Mouse (Mus musculus): ENCODE measurements around the gene Iqsec1. TPM values are rescaled to one million over a fixed set of nuclear protein-coding genes. Genes with fewer than 3 reads are reported as not detected.
A peak's percentile ranks its signal among the peaks of the same experiment; 100 is the strongest.

The Iqsec1 gene
- 24.1 and 28.6 TPM in 2 replicates for polyA plus RNA-seq (2014; fragmentation: Nextera tagmentation; extraction: Ambion mirVana)

DNA sequence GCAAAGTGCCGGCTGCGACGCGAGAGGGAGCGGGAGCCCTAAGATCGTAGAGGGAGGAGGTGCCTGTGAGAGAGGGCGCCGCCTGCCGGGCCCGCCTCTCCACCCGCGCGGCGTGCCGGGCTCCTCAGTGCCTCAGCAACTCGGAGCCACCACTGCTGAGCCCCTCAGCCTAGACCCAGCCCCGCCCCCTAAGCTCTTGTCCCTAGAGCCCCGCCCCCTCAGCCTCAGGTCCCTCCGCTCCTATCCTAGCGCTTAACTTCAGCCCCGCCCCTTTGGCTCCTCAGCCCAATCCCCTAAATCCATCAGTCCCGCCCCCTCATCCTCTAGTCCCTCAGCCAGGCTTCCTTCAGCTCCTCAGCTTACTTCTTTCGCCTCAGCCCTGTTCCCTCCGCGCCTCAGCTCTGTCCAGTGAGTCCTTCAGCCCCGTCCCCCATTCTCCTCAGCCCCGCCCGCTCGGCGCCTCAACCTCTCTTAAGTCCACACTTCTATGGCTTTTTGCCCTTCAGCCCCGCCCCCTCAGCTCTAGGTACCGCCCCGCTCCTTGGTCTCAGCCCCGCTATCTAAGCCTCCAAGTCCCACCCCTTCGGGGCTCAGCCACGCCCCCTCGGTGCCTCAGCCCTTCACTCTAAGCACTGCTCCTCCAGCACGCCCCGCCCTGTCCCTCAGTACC, at the start of gene Iqsec1:
Gene Iqsec1 (minus strand): TSS at position 38 of the 670 bp plus-strand sequence.
- Histone ChIP-seq H3K4me2 (ENCODE audit: low read length) (peak within 1 kb of the TSS; percentile 97), H3K27me3 (ENCODE audit: control insufficient read depth, insufficient read depth, low read length) (no peaks in the 10 kb centered on the region), H3K27ac (replicated peaks in 1 of 2; ENCODE audit: control insufficient read depth in 1 of 2, insufficient read depth in 1 of 2, low read depth in 2 of 2, low read length in 2 of 2) (peak within 1 kb of the TSS; percentile 26 to 77; a peak in 3 of 4 replicates), H3K9me3 (ENCODE audit: control insufficient read depth, low read length) (peaks cover 11% of the 10 kb centered on the region), H3K4me1 (ENCODE audit: control insufficient read depth in 2 of 2, insufficient read depth in 2 of 2, low read length in 2 of 2) (peaks cover 15 to 37% of the 10 kb centered on the region in 2 experiments), H3K9ac (ENCODE audit: low read length) (peak within 1 kb of the TSS; percentile 89), H3K4me3 (ENCODE audit: control insufficient read depth in 1 of 2, insufficient read depth in 1 of 2, low read depth in 1 of 2, low read length in 2 of 2) (peak within 1 kb of the TSS; percentile 77 to 79), H3K36me3 (ENCODE audit: control insufficient read depth, insufficient read depth, low read length) (no peaks in the 10 kb centered on the region)
- ATAC-seq (ENCODE audit: insufficient number of reproducible peaks, insufficient read depth, low FRiP score, low read depth): peak; percentile 92
- WGBS: 2% methylated on average over 23 of the region's 39 CpGs

DNA sequence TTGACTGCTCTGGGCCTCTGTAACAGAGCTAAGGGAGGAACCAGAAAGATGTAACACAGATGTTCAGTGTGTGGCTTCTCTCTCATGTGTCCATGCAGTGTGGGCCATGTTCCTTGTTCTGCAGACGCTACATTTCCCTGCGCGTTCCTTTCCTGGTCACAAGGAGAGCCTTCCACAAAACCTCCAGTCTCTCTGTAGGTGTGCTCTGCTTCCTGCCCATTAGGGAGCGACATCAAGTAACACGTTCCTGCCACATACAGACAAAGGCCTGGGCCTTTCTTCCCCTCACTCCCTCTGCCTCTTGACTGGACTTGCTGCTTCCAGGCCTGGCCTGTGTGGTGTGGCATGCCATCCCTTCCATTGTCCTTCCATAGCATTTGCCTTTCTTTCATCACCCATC, 39.8 kb upstream of the Iqsec1 start:
- no peak for ATAC-seq (ENCODE audit: insufficient number of reproducible peaks, insufficient read depth, low FRiP score, low read depth)
- peaks cover 0 to 2% of the 10 kb centered on the region in 2 experiments; a peak in 1 of 4 replicates for H3K4me1 ChIP-seq (ENCODE audit: control insufficient read depth in 2 of 2, insufficient read depth in 2 of 2, low read length in 2 of 2)
- no peak overlapping the region for H3K4me3 ChIP-seq (ENCODE audit: control insufficient read depth in 1 of 2, insufficient read depth in 1 of 2, low read depth in 1 of 2, low read length in 2 of 2)
- H3K4me2 ChIP-seq (ENCODE audit: low read length): no peak overlapping the region
- no peaks in the 10 kb centered on the region for H3K27me3 ChIP-seq (ENCODE audit: control insufficient read depth, insufficient read depth, low read length)
- 85% methylated on average over 5 of the region's 5 CpGs for WGBS
- H3K27ac ChIP-seq (replicated peaks in 1 of 2; ENCODE audit: control insufficient read depth in 1 of 2, insufficient read depth in 1 of 2, low read depth in 2 of 2, low read length in 2 of 2): no peak overlapping the region
- H3K9ac ChIP-seq (ENCODE audit: low read length): no peak overlapping the region
- peaks cover 21% of the 10 kb centered on the region for H3K36me3 ChIP-seq (ENCODE audit: control insufficient read depth, insufficient read depth, low read length)
- H3K9me3 ChIP-seq (ENCODE audit: control insufficient read depth, low read length): no peaks in the 10 kb centered on the region

DNA sequence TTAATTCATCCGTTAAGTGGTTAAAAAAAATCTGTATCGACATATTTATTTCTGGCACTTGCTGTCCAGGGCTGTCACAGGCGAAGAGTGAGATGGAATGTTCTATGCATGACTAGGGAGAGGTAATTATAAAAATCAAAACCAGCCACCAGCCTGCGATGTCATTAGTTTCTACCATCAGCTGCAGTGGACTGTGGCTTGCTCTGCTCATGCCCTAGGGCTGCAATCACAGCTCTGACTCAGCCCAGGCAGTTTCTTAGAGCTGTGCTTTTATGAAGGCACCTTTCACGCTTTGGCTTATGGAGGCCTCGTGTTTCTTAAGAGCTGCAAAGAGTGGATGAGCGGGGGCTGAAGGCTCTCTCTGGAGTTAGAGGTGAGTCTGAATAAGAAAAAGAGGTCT, 32.3 kb upstream of the Iqsec1 start:
- Histone ChIP-seq H3K36me3 (ENCODE audit: control insufficient read depth, insufficient read depth, low read length) (0 out of 2 replicates have a peak, but pooled peaks cover 3% of the 10 kb centered on the region), H3K4me3 (ENCODE audit: control insufficient read depth in 1 of 2, insufficient read depth in 1 of 2, low read depth in 1 of 2, low read length in 2 of 2) (no peak overlapping the region), H3K9ac (ENCODE audit: low read length) (no peak overlapping the region), H3K4me2 (ENCODE audit: low read length) (no peak overlapping the region), H3K27ac (replicated peaks in 1 of 2; ENCODE audit: control insufficient read depth in 1 of 2, insufficient read depth in 1 of 2, low read depth in 2 of 2, low read length in 2 of 2) (no peak overlapping the region; a peak in 1 of 4 replicates), H3K27me3 (ENCODE audit: control insufficient read depth, insufficient read depth, low read length) (no peaks in the 10 kb centered on the region), H3K9me3 (ENCODE audit: control insufficient read depth, low read length) (no peaks in the 10 kb centered on the region), H3K4me1 (ENCODE audit: control insufficient read depth in 2 of 2, insufficient read depth in 2 of 2, low read length in 2 of 2) (peaks cover 2 to 4% of the 10 kb centered on the region in 2 experiments; a peak in 2 of 4 replicates)
- no peak for ATAC-seq (ENCODE audit: insufficient number of reproducible peaks, insufficient read depth, low FRiP score, low read depth)
- WGBS: 71% methylated on average over 7 of the region's 7 CpGs

DNA sequence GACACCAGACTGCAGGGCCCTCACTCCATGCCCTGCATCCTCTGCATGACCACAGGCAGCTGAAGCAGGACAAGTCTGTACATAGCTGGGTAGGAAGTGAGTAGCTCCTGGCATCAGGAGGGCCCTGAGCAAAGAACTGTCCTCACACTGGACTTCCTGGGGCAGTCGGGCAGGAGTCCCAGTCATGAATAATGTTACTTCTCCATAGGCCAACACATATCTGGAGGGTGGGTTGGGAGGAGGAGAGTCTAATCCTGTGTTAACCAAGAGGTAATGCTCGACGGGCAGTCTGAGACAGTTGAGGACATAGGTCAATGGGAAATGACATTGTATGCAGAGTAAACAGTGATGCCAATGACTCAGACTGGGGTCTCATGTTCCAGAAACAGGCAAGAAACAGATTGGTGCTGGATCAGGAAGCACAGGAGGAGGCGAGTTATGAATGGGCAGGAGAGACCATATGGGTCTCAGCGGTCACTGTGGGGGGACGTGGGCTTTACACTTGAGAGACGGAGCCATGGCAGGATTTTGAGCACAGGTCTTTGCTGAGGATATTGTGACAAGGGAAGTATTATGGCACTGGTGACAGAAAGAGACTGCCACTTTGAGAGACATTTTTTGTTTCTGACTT, 28.2 kb upstream of the Iqsec1 start:
- peaks cover 8 to 11% of the 10 kb centered on the region in 2 experiments for H3K4me1 ChIP-seq (ENCODE audit: control insufficient read depth in 2 of 2, insufficient read depth in 2 of 2, low read length in 2 of 2)
- no peak overlapping the region for H3K4me3 ChIP-seq (ENCODE audit: control insufficient read depth in 1 of 2, insufficient read depth in 1 of 2, low read depth in 1 of 2, low read length in 2 of 2)
- no peak for ATAC-seq (ENCODE audit: insufficient number of reproducible peaks, insufficient read depth, low FRiP score, low read depth)
- H3K27ac ChIP-seq (replicated peaks in 1 of 2; ENCODE audit: control insufficient read depth in 1 of 2, insufficient read depth in 1 of 2, low read depth in 2 of 2, low read length in 2 of 2): no peak overlapping the region
- peaks cover 8% of the 10 kb centered on the region; the same call in 1 of the 2 replicates for H3K36me3 ChIP-seq (ENCODE audit: control insufficient read depth, insufficient read depth, low read length)
- WGBS: 83% methylated on average over 7 of the region's 7 CpGs
- no peak overlapping the region for H3K9ac ChIP-seq (ENCODE audit: low read length)
- H3K4me2 ChIP-seq (ENCODE audit: low read length): no peak overlapping the region
- no peaks in the 10 kb centered on the region for H3K9me3 ChIP-seq (ENCODE audit: control insufficient read depth, low read length)
- H3K27me3 ChIP-seq (ENCODE audit: control insufficient read depth, insufficient read depth, low read length): no peaks in the 10 kb centered on the region

DNA sequence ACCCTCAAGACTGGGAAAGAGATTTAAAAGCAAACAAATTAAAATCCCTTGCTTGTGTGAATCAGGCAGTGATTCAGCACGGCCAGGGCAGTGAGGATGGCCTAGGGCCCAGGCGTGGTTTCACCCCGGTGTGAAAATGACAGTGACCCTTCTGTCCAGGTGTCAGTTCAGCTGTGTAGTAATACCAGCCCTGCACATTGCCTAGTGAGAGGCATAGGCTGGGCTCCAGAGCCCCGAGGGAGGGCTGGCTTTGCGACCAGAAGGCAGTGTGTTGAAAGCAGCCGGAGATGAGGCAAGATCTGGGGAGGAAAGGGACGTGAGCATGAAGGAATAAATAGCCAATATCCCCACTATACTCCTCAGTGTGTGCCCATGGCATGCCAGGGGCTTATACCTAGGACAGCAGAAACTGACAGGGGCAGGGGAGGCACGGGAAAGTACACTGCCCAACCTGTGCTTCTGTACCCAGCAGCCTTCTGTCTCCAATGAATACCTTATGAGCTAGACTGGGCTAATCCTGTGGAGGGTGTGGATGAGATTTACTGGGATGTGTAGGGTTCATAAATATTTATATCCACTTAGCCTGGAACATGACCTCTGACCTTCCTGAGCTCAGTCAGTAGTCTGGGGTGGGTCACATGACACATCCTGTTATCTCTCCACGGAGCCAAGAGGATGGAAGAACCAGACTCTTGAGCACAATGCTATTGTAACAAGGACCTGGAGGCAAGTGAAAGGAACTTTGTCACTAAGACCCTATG, 25.9 kb upstream of the Iqsec1 start:
- H3K4me3 ChIP-seq (ENCODE audit: control insufficient read depth in 1 of 2, insufficient read depth in 1 of 2, low read depth in 1 of 2, low read length in 2 of 2): no peak overlapping the region
- no peaks in the 10 kb centered on the region for H3K27me3 ChIP-seq (ENCODE audit: control insufficient read depth, insufficient read depth, low read length)
- no peak overlapping the region for H3K4me2 ChIP-seq (ENCODE audit: low read length)
- no peak for ATAC-seq (ENCODE audit: insufficient number of reproducible peaks, insufficient read depth, low FRiP score, low read depth)
- no peak overlapping the region for H3K27ac ChIP-seq (replicated peaks in 1 of 2; ENCODE audit: control insufficient read depth in 1 of 2, insufficient read depth in 1 of 2, low read depth in 2 of 2, low read length in 2 of 2)
- no peak overlapping the region for H3K9ac ChIP-seq (ENCODE audit: low read length)
- no peaks in the 10 kb centered on the region for H3K9me3 ChIP-seq (ENCODE audit: control insufficient read depth, low read length)
- H3K36me3 ChIP-seq (ENCODE audit: control insufficient read depth, insufficient read depth, low read length): peaks cover 8% of the 10 kb centered on the region; the same call in 1 of the 2 replicates
- 65% methylated on average over 9 of the region's 9 CpGs for WGBS
- H3K4me1 ChIP-seq (ENCODE audit: control insufficient read depth in 2 of 2, insufficient read depth in 2 of 2, low read length in 2 of 2): peaks cover 8 to 13% of the 10 kb centered on the region in 2 experiments; a peak in 2 of 4 replicates

DNA sequence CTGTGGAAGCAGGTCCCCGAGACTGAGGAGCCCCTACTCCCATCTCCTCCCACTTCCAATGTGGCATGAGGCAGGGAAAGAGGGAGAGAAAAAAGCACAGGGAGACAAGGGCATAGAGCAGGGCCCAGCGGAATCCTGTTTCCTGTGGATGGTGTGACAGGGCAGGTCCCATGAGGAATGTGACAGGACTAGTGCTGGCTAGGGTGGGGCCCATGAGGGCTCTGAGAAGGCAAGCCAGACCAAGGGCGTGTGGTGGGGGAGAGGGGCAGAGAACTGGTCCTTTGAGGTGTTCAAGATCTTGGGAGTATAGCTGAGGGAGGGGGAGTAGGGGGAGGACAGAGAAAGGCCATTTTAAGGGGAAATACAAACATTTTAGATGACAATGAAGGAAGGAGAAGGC, 24.0 kb upstream of the Iqsec1 start:
- Histone ChIP-seq H3K27me3 (ENCODE audit: control insufficient read depth, insufficient read depth, low read length) (no peaks in the 10 kb centered on the region), H3K4me2 (ENCODE audit: low read length) (no peak overlapping the region), H3K9me3 (ENCODE audit: control insufficient read depth, low read length) (no peaks in the 10 kb centered on the region), H3K4me1 (ENCODE audit: control insufficient read depth in 2 of 2, insufficient read depth in 2 of 2, low read length in 2 of 2) (peaks cover 8 to 13% of the 10 kb centered on the region in 2 experiments; a peak in 2 of 4 replicates), H3K9ac (ENCODE audit: low read length) (no peak overlapping the region), H3K4me3 (ENCODE audit: control insufficient read depth in 1 of 2, insufficient read depth in 1 of 2, low read depth in 1 of 2, low read length in 2 of 2) (no peak overlapping the region), H3K27ac (replicated peaks in 1 of 2; ENCODE audit: control insufficient read depth in 1 of 2, insufficient read depth in 1 of 2, low read depth in 2 of 2, low read length in 2 of 2) (no peak overlapping the region), H3K36me3 (ENCODE audit: control insufficient read depth, insufficient read depth, low read length) (peaks cover 8% of the 10 kb centered on the region; the same call in 1 of the 2 replicates)
- WGBS: 43% methylated on average over 3 of the region's 3 CpGs
- ATAC-seq (ENCODE audit: insufficient number of reproducible peaks, insufficient read depth, low FRiP score, low read depth): no peak

DNA sequence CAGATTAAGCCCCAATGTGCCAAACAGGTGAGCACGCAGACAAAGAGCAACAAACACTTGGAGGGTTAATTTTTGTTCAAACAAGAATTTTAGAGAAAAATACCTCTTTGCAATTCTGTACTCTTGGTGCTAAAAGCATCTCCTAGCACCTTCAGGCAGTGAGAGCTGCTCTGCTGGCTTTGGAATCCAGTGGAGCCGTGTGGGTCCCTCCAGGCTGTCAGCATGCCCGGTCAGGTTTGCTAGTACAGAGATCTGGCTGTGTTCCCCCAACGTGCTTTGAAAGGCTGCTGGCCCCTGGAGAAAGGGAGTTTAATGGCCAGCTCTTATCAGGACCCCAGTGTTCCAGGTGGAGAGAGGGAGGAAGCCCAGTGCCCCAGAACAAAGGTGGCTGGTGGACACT, 23.1 kb upstream of the Iqsec1 start:
- WGBS: 30% methylated on average over 4 of the region's 4 CpGs
- no peaks in the 10 kb centered on the region for H3K9me3 ChIP-seq (ENCODE audit: control insufficient read depth, low read length)
- H3K27ac ChIP-seq (replicated peaks in 1 of 2; ENCODE audit: control insufficient read depth in 1 of 2, insufficient read depth in 1 of 2, low read depth in 2 of 2, low read length in 2 of 2): no peak overlapping the region
- H3K9ac ChIP-seq (ENCODE audit: low read length): no peak overlapping the region
- H3K4me2 ChIP-seq (ENCODE audit: low read length): no peak overlapping the region
- H3K36me3 ChIP-seq (ENCODE audit: control insufficient read depth, insufficient read depth, low read length): peaks cover 8% of the 10 kb centered on the region; the same call in 1 of the 2 replicates
- no peaks in the 10 kb centered on the region for H3K27me3 ChIP-seq (ENCODE audit: control insufficient read depth, insufficient read depth, low read length)
- no peak for ATAC-seq (ENCODE audit: insufficient number of reproducible peaks, insufficient read depth, low FRiP score, low read depth)
- peaks cover 8 to 13% of the 10 kb centered on the region in 2 experiments; a peak in 2 of 4 replicates for H3K4me1 ChIP-seq (ENCODE audit: control insufficient read depth in 2 of 2, insufficient read depth in 2 of 2, low read length in 2 of 2)
- H3K4me3 ChIP-seq (ENCODE audit: control insufficient read depth in 1 of 2, insufficient read depth in 1 of 2, low read depth in 1 of 2, low read length in 2 of 2): no peak overlapping the region
